Mouse (Mus musculus) frontal cortex, postnatal 25 days (tissue): ENCODE measurements around the gene Mgll.

Experiments used
- DNase-seq, 2 experiments: peaks; one replicate each; pipeline ENCODE4 v3.0.0; 2022; ENCODE audit warnings: low spot score in 2 of 2

Mgll gene

GRCm38 (mm10) chr6:88800735-88801134 is 76.5 kb downstream of the Mgll start:
- DNase-seq: no peak

- DNase-seq: no peak
These were observed 78.8 kb downstream of the Mgll start for GRCm38 (mm10) chr6:88803051-88803450.

DNA sequence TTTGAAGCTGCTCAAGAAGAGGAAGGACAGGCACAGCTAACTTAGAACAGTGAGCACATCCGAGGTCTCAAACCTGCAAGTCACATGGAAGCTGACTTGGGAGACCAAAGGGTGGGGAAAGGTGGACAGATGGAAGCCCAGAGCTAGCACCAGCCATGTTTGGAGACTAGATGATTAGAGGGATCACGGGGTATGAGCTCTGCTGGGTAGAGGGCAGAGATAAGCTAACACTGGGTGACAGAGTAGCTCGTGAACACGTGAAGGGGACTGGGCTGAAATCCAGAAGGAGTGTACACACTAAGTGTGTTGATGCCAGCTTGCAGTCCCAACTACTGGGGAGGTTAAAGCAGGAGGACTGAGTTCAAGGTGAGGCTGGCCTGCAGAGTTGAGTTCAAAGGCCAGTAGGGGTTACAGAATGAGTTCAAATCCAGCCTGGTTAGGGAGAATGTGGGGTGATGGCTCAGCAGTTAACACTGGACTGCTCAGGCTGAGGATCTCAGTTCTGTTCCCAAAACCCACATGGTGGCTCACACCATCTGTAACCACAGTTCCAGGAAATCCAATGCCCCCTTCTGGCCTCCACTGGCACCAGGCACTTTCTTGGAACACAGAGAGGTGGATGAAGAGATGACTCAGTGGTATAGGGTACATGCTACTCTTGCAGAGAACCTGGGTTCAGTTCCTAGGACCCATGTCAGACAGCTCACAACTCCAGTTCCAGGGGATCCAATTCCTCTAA is 79.9 kb downstream of the Mgll start:
- DNase-seq: no peak

DNA sequence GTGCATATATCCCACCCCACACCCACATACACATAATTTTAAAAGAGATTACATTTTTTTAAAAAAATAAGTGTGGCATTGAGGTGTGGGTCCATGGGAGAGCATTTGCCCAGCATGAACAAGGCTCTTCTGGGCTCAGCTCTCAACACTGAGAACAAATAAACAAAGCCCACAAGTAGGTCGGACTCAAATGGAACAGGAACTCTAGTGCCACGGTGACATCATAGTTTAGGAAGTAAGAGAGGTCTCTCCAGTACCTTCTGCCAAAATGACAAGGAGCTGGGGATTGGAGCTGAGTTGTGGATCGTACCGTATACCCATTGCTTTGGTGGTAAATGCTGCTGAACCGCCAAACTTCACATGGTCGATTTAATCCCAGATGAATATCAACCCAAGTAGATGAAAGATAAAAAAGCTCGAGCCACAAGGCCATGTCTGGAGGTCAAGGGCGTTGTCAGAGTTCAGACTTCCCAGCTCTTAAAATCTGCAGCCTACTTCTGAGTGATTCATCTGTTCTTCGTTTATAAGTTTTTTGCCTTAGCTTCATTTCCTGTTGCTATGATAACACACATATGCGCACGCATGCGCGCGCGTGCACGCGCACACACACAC is 80.9 kb downstream of the Mgll start:
- DNase-seq: no peak

GRCm38 (mm10) chr6:88809091-88810037 is 85.2 kb downstream of the Mgll start:
- no peak for DNase-seq

- no peak for DNase-seq
These were observed 86.1 kb downstream of the Mgll start for GRCm38 (mm10) chr6:88810291-88810690.

DNA sequence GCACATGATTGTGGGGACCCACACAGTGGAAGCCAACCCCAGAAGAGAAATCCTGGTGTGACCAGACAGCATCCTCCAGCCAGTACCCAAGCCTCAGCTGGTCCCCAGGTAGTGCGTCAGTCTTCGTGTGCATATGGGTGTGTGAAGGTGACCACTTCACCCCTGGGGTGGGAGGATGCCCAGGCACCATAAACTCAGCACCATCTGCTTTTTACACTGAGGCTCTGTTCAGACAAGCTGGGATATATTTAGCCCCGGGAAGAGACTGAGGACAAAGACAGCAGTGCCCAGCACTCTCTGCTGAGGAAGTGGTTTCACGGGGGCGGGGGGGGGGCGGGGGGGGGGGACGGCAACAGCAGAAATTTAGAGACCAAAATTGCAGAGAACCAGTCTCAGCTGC is 87.2 kb downstream of the Mgll start:
- DNase-seq: no peak

- no peak for DNase-seq
These were observed 87.7 kb downstream of the Mgll start for GRCm38 (mm10) chr6:88811880-88812400.

- DNase-seq: no peak
These were observed 88.7 kb downstream of the Mgll start for GRCm38 (mm10) chr6:88812886-88813285.

- no peak for DNase-seq
These were observed 89.6 kb downstream of the Mgll start for GRCm38 (mm10) chr6:88813832-88814231.

GRCm38 (mm10) chr6:88815036-88815435 is 90.8 kb downstream of the Mgll start:
- DNase-seq: no peak

DNA sequence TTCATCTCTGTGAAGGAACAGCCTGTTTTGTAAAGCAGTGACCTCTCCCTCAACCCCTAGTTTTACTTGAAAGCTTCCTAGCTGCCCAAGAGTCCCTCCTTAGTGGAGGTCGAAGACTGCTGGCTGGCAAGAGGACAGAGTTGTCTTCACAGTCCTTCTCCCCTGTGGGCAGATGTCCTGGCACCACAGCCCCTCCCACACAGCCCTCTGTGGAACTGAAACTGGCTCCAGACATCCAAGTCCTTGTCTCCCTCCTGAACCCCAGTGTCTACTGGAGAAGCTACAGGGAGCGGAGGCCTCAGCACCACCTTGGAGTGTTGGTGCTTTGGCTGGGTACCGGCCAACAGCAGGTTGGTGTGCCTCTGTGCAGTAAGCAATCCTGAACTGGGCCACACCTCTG is 91.3 kb downstream of the Mgll start:
- no peak for DNase-seq

GRCm38 (mm10) chr6:88816913-88817312 is 92.7 kb downstream of the Mgll start:
- DNase-seq: no peak

DNA sequence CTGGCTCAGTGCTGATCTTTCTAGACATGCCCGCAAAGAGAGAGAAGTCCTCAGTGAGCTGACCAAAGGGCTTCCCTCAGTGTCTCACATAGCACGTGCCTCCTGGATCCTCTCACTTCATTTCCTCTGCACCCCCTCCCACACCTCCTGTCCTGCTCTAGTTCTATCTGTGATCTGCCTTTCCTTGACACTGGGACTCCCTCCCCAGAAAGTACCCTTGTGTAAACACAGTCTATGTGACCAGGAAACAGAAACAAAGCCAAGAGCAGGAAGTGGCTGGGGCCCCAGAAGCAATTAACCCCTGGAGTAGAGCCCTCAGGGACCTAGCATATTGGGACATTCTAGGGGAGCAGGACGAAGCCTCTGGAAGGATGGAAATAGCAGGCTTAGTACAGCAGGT is 96.6 kb downstream of the Mgll start:
- no peak for DNase-seq

GRCm38 (mm10) chr6:88821294-88821693 is 97.1 kb downstream of the Mgll start:
- DNase-seq: no peak

GRCm38 (mm10) chr6:88821901-88822300 is 97.7 kb downstream of the Mgll start:
- DNase-seq: no peak

- DNase-seq: no peak
These were observed 100.0 kb downstream of the Mgll start for GRCm38 (mm10) chr6:88824183-88824582.

- DNase-seq: no peak
These were observed 101.9 kb downstream of the Mgll start for GRCm38 (mm10) chr6:88826088-88826487.

DNA sequence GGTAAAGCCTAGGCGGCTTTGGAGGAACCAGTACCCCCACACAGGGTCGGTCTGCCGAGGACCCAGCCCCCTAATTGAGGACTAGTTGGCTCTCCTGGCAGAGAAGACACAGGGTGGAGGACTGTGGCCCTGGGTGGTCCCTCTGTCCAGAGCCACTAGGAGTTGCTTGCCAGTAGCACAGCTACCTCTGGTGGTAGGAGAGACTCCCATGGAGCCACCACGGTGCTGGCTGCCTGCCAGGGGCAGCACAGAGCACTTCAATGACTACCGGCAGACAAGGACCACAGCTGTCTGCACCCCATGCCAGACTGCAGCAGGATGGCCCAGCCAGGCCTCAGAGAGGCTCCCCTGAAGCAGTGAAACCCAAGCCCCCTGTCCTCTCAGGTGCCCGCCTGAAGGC is 102.3 kb downstream of the Mgll start:
- no peak for DNase-seq

GRCm38 (mm10) chr6:88826965-88827364 is 102.8 kb downstream of the Mgll start:
- DNase-seq: no peak

DNA sequence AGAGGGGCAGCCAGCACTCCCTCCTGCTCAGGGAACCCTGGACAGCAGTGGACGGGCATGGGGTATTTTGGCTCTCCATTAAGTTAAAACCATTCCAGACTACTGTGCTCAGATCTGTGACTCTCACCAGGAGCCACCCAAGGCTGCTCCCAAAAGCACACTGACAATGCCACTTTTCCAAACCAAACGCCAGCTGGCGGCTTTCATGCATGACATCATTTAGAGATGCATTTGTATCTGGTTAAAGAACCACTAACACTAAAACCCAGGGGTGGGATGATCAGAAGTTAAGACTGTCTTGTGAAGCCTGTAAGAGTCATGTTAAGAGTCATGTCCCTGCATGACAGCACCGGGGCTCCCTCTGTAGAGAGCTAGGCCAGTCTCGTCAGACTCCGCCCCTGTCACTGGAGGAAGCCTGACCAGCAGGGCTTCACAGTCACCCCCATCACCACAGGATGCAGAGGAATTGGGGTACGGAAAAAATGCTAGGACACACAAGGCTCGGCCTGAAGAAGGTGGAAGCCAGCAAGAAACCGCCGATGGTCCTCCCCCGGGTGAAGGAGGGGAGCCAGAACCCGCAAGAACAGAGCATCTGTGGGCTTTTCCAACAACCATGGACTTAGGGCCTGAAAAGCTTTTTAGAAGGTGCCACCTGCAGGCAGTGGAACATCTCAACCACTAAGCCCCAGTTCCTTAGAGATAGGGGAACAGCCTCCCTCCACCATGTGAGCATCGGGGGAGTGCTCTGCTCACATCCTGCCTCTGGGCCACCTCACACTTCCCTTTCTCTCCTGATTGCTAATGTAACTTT is 103.4 kb downstream of the Mgll start:
- DNase-seq: no peak
